Mouse (Mus musculus) cerebellum, adult 2 months (tissue): Measurements from ENCODE around the gene Pld1.

Source experiments
- CTCF ChIP-seq: fragments of 200-500 bp; IDR thresholded peaks from 2 replicates; pipeline ENCODE4 v1.5.1; 2011; ENCODE audit warnings: low read depth, mild to moderate bottlenecking, control low read depth, low read length, moderate library complexity, borderline replicate concordance; ENCODE audit not compliant: insufficient read depth
- POLR2A ChIP-seq: fragments of 200-500 bp; IDR thresholded peaks from 2 replicates; pipeline ENCODE4 v1.6.1; 2011; ENCODE audit warnings: low read length, control low read depth, borderline replicate concordance; ENCODE audit not compliant: insufficient read depth

DNA sequence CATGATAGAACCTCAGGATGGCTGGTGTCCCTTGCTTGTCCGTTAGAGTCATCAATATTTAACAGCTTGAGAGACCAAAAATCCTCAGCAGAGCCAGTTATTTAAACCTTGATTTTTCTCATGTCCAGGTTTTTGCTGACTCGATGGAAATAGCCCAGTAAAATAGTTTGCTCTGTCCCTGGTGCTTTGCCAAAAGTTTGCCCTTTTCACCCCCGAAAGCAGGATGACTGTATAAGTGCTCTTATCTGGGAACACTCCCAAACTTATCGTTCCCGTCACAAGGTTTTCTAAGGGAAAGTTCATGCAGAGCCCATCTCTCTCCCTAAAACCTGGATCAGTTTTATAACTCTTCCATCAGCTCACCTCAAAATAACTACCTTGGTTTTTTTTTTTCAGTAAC, 173.0 kb downstream of the Pld1 start:
- TF ChIP-seq CTCF (no peak), POLR2A (no peak)
